Mouse (Mus musculus) CH12.LX (cell line): ENCODE results near the gene Wdr77.

Experiments
- CHD2 ChIP-seq: IDR thresholded peaks from 2 replicates; pipeline ENCODE4 v1.6.1; 2011; ENCODE audit warnings: low read length, improper control_type of control experiment
- CTCF ChIP-seq, 2 experiments: IDR thresholded peaks in 1 of 2; conservative IDR thresholded peaks in 1 of 2; 2 replicates each; pipeline ENCODE4 v1.5.1; 2011 to 2012; ENCODE audit warnings: low read depth in 2 of 2, low read length in 2 of 2, improper control_type of control experiment in 1 of 2, inconsistent platforms in 1 of 2, mild to moderate bottlenecking in 1 of 2, moderate library complexity in 1 of 2
- EP300 ChIP-seq: IDR thresholded peaks from 2 replicates; pipeline ENCODE4 v1.6.1; 2011; ENCODE audit warnings: low read length, improper control_type of control experiment
- JUN ChIP-seq: IDR thresholded peaks from 2 replicates; pipeline ENCODE4 v1.6.1; 2011; ENCODE audit warnings: low read depth, mild to moderate bottlenecking, low read length, improper control_type of control experiment, moderate library complexity; ENCODE audit not compliant: insufficient read depth
- MAX ChIP-seq: IDR thresholded peaks from 2 replicates; pipeline ENCODE4 v1.6.1; 2011; ENCODE audit warnings: low read length, improper control_type of control experiment
- MEF2A ChIP-seq: IDR thresholded peaks from 2 replicates; pipeline ENCODE4 v1.6.1; 2014; ENCODE audit warnings: low read depth, mild to moderate bottlenecking, inconsistent platforms, low read length, improper control_type of control experiment, borderline replicate concordance
- MXI1 ChIP-seq: IDR thresholded peaks from 2 replicates; pipeline ENCODE4 v1.6.1; 2011; ENCODE audit warnings: mild to moderate bottlenecking, low read depth, low read length, improper control_type of control experiment
- PAX5 ChIP-seq: IDR thresholded peaks from 2 replicates; pipeline ENCODE4 v1.6.1; 2012; ENCODE audit warnings: low read length, inconsistent platforms, mixed read lengths
- TCF12 ChIP-seq: IDR thresholded peaks from 2 replicates; pipeline ENCODE4 v1.6.1; 2014; ENCODE audit warnings: low read depth, mild to moderate bottlenecking, inconsistent platforms, low read length, improper control_type of control experiment

- no peak for TF ChIP-seq MXI1
- no peak for TF ChIP-seq JUN
- TF ChIP-seq CHD2 = no peak; the same call in 1 of the 2 replicates
- no peak for TF ChIP-seq CTCF (conservative IDR thresholded peaks at IDR 0.05 in 1 of 2, IDR thresholded peaks at IDR 0.05 in 1 of 2; ENCODE audit: low read depth in 2 of 2, low read length in 2 of 2)
- TF ChIP-seq EP300 = no peak
- no peak for TF ChIP-seq MEF2A
- no peak for TF ChIP-seq TCF12
- TF ChIP-seq PAX5 = no peak
- no peak for TF ChIP-seq MAX
These were observed 965 bp upstream of the Wdr77 start for GRCm38 (mm10) chr3:105958204-105958603.
